Comparison of ENCODE assay signal across 8 mouse cellular contexts in the genomic region with DNA sequence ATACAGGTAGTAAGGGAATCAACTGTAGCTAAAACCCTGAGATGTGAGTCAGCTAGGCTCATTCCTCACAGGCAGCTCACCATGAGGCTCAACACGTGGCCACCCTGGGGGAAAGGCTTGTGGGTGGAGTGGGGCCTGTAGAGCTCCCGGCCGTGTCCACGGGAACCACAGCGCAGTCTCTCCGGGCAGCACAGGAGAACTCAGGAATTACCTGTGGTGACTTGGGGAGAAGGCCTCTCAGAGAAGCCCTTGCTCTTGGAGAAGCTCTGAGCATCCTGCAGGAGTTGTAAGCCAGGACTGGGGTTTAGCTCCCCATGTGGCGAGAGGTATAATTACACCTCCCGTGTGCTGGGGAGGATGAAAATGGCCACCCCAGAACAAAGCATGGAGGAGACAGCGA. TPM values are rescaled to one million over a fixed set of nuclear protein-coding genes. Genes with fewer than 3 reads are reported as not detected.
DNase-seq lines count a peak whose midpoint lies in the region; ATAC-seq and TF ChIP-seq lines count a peak whose summit lies in the region.

No protein-coding gene starts in this region.

- peak; percentile 46 to 55 for DNase-seq in left cerebral cortex, adult 2 months (ENCODE audit: extremely low spot score in 1 of 2, low spot score in 2 of 2)
- DNase-seq in left cerebral cortex, adult 11 months (ENCODE audit: low spot score) = no peak
- peak; percentile 80 for DNase-seq in MN1 (ENCODE audit: low spot score)
- peak; percentile 78 to 82 for DNase-seq in cerebellum, postnatal 14 days
- peak; percentile 62 for DNase-seq in gastrocnemius, postnatal 10 days
- peak; percentile 71 for DNase-seq in lung, postnatal 25 days (ENCODE audit: low spot score)

- peaks cover 23% of the 10 kb centered on the region for H3K4me1 ChIP-seq in kidney, embryonic 15.5 days
- peaks cover 17% of the 10 kb centered on the region for H3K4me1 ChIP-seq in stomach, embryonic 14.5 days (ENCODE audit: control insufficient read depth, insufficient read depth, low read length)

- no peak overlapping the region for H3K9ac ChIP-seq in kidney, embryonic 15.5 days
- no peak overlapping the region for H3K9ac ChIP-seq in stomach, embryonic 14.5 days (replicated peaks; ENCODE audit: low read depth, low read length)

- H3K9me3 ChIP-seq in kidney, embryonic 15.5 days (replicated peaks) = no peaks in the 10 kb centered on the region
- H3K9me3 ChIP-seq in stomach, embryonic 14.5 days (ENCODE audit: control insufficient read depth, low read depth, low read length) = no peaks in the 10 kb centered on the region

- no peak overlapping the region for H3K27ac ChIP-seq in left cerebral cortex, adult 2 months
- peak overlapping the region; percentile 58; the same call in 1 of the 2 replicates for H3K27ac ChIP-seq in kidney, embryonic 15.5 days
- H3K27ac ChIP-seq in stomach, embryonic 14.5 days (ENCODE audit: low read length) = peak overlapping the region; percentile 34; the same call in 1 of the 2 replicates

- ATAC-seq in kidney, embryonic 15.5 days (replicated peaks; ENCODE audit: low FRiP score) = no peak
- 0 out of 2 replicates have a peak, but pooled peaks have one; percentile 16 for ATAC-seq in stomach, embryonic 14.5 days (ENCODE audit: insufficient number of reproducible peaks, insufficient read depth, low FRiP score, low read depth)

- no peaks in the 10 kb centered on the region for H3K36me3 ChIP-seq in kidney, embryonic 15.5 days
- H3K36me3 ChIP-seq in stomach, embryonic 14.5 days (ENCODE audit: control insufficient read depth, insufficient read depth, low read length) = no peaks in the 10 kb centered on the region

- TF ChIP-seq CTCF in left cerebral cortex, adult 2 months (IDR thresholded peaks at IDR 0.05) = peak; percentile 87

- 23% methylated on average over 9 of the region's 9 CpGs for WGBS in kidney, embryonic 15.5 days
- 19% methylated on average over 9 of the region's 9 CpGs for WGBS in stomach, embryonic 14.5 days

- H3K4me2 ChIP-seq in kidney, embryonic 15.5 days = no peak overlapping the region
- H3K4me2 ChIP-seq in stomach, embryonic 14.5 days (replicated peaks; ENCODE audit: low read depth, low read length) = no peak overlapping the region

- no peaks in the 10 kb centered on the region for H3K27me3 ChIP-seq in kidney, embryonic 15.5 days
- no peaks in the 10 kb centered on the region for H3K27me3 ChIP-seq in stomach, embryonic 14.5 days (ENCODE audit: control insufficient read depth, insufficient read depth, low read length)

- H3K4me3 ChIP-seq in left cerebral cortex, adult 2 months = no peak overlapping the region
- no peak overlapping the region for H3K4me3 ChIP-seq in kidney, embryonic 15.5 days (replicated peaks)
- no peak overlapping the region for H3K4me3 ChIP-seq in stomach, embryonic 14.5 days (ENCODE audit: low read depth, low read length)

- intact Hi-C loops in left cerebral cortex, adult 2 months (cut with DNase I) = no loop called here

RNA-seq across cellular contexts. Expression of a gene that starts 25.7 kb away (rescaled TPM):
- 10 to 100 TPM; 24.0 to 36.0 TPM for total RNA-seq in left cerebral cortex, adult 2 months (2021)
- total RNA-seq in gastrocnemius, postnatal 10 days (2021) = 10 to 100 TPM in 1 of 2 experiments, 1 to 10 TPM in 1; 9.0 to 15.9 TPM
- polyA plus RNA-seq in kidney, embryonic 15.5 days (2015; fragmentation: Nextera tagmentation; extraction: Ambion mirVana) = 18.0 and 20.8 TPM in 2 replicates
- 16.1 and 20.7 TPM in 2 replicates for polyA plus RNA-seq in stomach, embryonic 14.5 days (2014; fragmentation: Nextera tagmentation; extraction: Ambion mirVana)

RNA-seq across cellular contexts. Expression of a gene that starts 37.5 kb away (rescaled TPM):
- 10 to 100 TPM; 20.0 to 20.3 TPM for total RNA-seq in left cerebral cortex, adult 2 months (2021)
- total RNA-seq in gastrocnemius, postnatal 10 days (2021) = 10 to 100 TPM; 24.0 to 28.1 TPM
- 55.0 and 59.3 TPM in 2 replicates for polyA plus RNA-seq in kidney, embryonic 15.5 days (2015; fragmentation: Nextera tagmentation; extraction: Ambion mirVana)
- 12.1 and 14.6 TPM in 2 replicates for polyA plus RNA-seq in stomach, embryonic 14.5 days (2014; fragmentation: Nextera tagmentation; extraction: Ambion mirVana)

RNA-seq across cellular contexts. Expression of a gene that starts 54.8 kb away (rescaled TPM):
- 100 to 1,000 TPM; 136 to 138 TPM for total RNA-seq in left cerebral cortex, adult 2 months (2021)
- total RNA-seq in gastrocnemius, postnatal 10 days (2021) = 100 to 1,000 TPM; 113 to 127 TPM
- 365 and 368 TPM in 2 replicates for polyA plus RNA-seq in kidney, embryonic 15.5 days (2015; fragmentation: Nextera tagmentation; extraction: Ambion mirVana)
- polyA plus RNA-seq in stomach, embryonic 14.5 days (2014; fragmentation: Nextera tagmentation; extraction: Ambion mirVana) = 340 and 345 TPM in 2 replicates

RNA-seq across cellular contexts. Expression of a gene that starts 59.2 kb away (rescaled TPM):
- 100 to 1,000 TPM in 1 of 2 experiments, 10 to 100 TPM in 1; 66.6 to 111 TPM for total RNA-seq in left cerebral cortex, adult 2 months (2021)
- 1 to 10 TPM; 1.7 to 2.0 TPM for total RNA-seq in gastrocnemius, postnatal 10 days (2021)
- 5.0 and 5.6 TPM in 2 replicates for polyA plus RNA-seq in kidney, embryonic 15.5 days (2015; fragmentation: Nextera tagmentation; extraction: Ambion mirVana)
- polyA plus RNA-seq in stomach, embryonic 14.5 days (2014; fragmentation: Nextera tagmentation; extraction: Ambion mirVana) = 4.7 and 5.9 TPM in 2 replicates
